ENCODE assay signal across 8 mouse cellular contexts in the genomic region with DNA sequence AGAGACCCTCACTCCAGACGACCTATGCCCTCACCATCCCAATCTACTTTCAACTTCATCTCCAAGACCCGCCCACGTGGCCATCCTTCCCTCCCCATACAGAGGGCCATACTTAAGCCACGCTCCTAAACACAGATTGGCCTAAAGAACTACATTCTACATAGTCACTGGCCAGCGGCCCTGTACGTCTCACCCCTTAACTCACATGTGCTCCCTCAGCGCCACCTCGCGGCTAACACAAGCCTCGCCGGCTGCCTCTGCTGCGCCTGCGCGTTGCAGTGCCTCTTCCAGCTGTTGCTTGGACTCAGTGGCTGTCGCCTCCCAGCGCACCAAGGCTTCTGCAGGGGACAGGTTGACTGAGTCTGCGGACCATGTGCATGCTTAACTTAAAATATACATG. TPM values are rescaled to one million over a fixed set of nuclear protein-coding genes. Genes with fewer than 3 reads are reported as not detected.
DNase-seq lines count a peak whose midpoint lies in the region; ATAC-seq lines count a peak whose summit lies in the region.

No protein-coding gene starts in this region.

- H3K27me3 ChIP-seq in hindbrain, embryonic 16.5 days (replicated peaks; ENCODE audit: control insufficient read depth, insufficient read depth, low read length): peaks cover 21% of the 10 kb centered on the region

- H3K9ac ChIP-seq in hindbrain, embryonic 16.5 days (ENCODE audit: low read depth, low read length): no peak overlapping the region; the same call in 1 of the 2 replicates

- no peak overlapping the region for H3K27ac ChIP-seq in hindbrain, embryonic 16.5 days (ENCODE audit: low read depth, low read length)

- peak overlapping the region; percentile 41 for H3K4me2 ChIP-seq in hindbrain, embryonic 16.5 days (ENCODE audit: low read length)

- no peak overlapping the region for H3K4me3 ChIP-seq in hindbrain, embryonic 16.5 days (ENCODE audit: low read length)

- no peaks in the 10 kb centered on the region for H3K9me3 ChIP-seq in hindbrain, embryonic 16.5 days (ENCODE audit: control insufficient read depth, low read length)

- peaks cover 5% of the 10 kb centered on the region for H3K4me1 ChIP-seq in hindbrain, embryonic 16.5 days (ENCODE audit: control insufficient read depth, insufficient read depth, low read depth, low read length)

- DNase-seq in R1 (ENCODE audit: low read depth, low spot score): peak; percentile 98
- peak; percentile 92 to 93 for DNase-seq in cerebellum, postnatal 36 days
- peak; percentile 97 for DNase-seq in gastrocnemius, adult 18-20 months (ENCODE audit: low spot score)
- peak; percentile 86 for DNase-seq in left cerebral cortex, adult 11 months (ENCODE audit: low spot score)
- peak; percentile 96 for DNase-seq in lung, postnatal 36 days
- peak; percentile 95 for DNase-seq in retina, postnatal 1 day
- DNase-seq in thymus, postnatal 4 days: peak; percentile 98

- H3K36me3 ChIP-seq in hindbrain, embryonic 16.5 days (ENCODE audit: control insufficient read depth, insufficient read depth, low read length): no peaks in the 10 kb centered on the region

- WGBS in hindbrain, embryonic 16.5 days: 3% methylated on average over 17 of the region's 17 CpGs

- ATAC-seq in hindbrain, embryonic 16.5 days: peak; percentile 88

RNA-seq across cellular contexts. Expression of gene Ccdc194, which starts 3.9 kb away (rescaled TPM):
- total RNA-seq in gastrocnemius, adult 18-20 months (2021): not detected
- 0.44 and 0.52 TPM in 2 replicates for polyA plus RNA-seq in hindbrain, embryonic 16.5 days (2015; fragmentation: Nextera tagmentation; extraction: Ambion mirVana)

RNA-seq across cellular contexts. Expression of gene Plvap, which starts 10.1 kb away (rescaled TPM):
- total RNA-seq in gastrocnemius, adult 18-20 months (2021): 10 to 100 TPM; 11.1 to 12.0 TPM
- polyA plus RNA-seq in hindbrain, embryonic 16.5 days (2015; fragmentation: Nextera tagmentation; extraction: Ambion mirVana): 12.0 and 12.5 TPM in 2 replicates

RNA-seq across cellular contexts. Expression of gene Bst2, which starts 15.6 kb away (rescaled TPM):
- 1 to 10 TPM; 5.9 to 8.2 TPM for total RNA-seq in gastrocnemius, adult 18-20 months (2021)
- 10.4 and 12.3 TPM in 2 replicates for polyA plus RNA-seq in hindbrain, embryonic 16.5 days (2015; fragmentation: Nextera tagmentation; extraction: Ambion mirVana)

RNA-seq across cellular contexts. Expression of gene Mvb12a, which starts 21.1 kb away (rescaled TPM):
- 10 to 100 TPM; 22.5 to 24.8 TPM for total RNA-seq in gastrocnemius, adult 18-20 months (2021)
- 66.3 and 70.4 TPM in 2 replicates for polyA plus RNA-seq in hindbrain, embryonic 16.5 days (2015; fragmentation: Nextera tagmentation; extraction: Ambion mirVana)

RNA-seq across cellular contexts. Expression of gene Gtpbp3, which starts 33.7 kb away (rescaled TPM):
- total RNA-seq in gastrocnemius, adult 18-20 months (2021): 10 to 100 TPM; 10.0 to 10.5 TPM
- 14.0 and 14.6 TPM in 2 replicates for polyA plus RNA-seq in hindbrain, embryonic 16.5 days (2015; fragmentation: Nextera tagmentation; extraction: Ambion mirVana)
